Mouse (Mus musculus) mouse trophoblast stem cell (cell line): ENCODE measurements around the gene Ano1.

ENCODE experiments used
- in situ Hi-C, 2 experiments: fragments of 300-500 bp; cut with MseI, MboI; formaldehyde crosslinking; loops; 2 replicates in 1 of 2; 3 replicates in 1 of 2; pipeline ENCODE4 v1.15.1; 2025

Gene Ano1

GRCm38 (mm10) chr7:144545231-144545630, 206.5 kb downstream of the Ano1 start:
- in situ Hi-C loops = no loop called here

- in situ Hi-C loops = no loop called here
These were observed 210.4 kb downstream of the Ano1 start for GRCm38 (mm10) chr7:144541351-144541750.

DNA sequence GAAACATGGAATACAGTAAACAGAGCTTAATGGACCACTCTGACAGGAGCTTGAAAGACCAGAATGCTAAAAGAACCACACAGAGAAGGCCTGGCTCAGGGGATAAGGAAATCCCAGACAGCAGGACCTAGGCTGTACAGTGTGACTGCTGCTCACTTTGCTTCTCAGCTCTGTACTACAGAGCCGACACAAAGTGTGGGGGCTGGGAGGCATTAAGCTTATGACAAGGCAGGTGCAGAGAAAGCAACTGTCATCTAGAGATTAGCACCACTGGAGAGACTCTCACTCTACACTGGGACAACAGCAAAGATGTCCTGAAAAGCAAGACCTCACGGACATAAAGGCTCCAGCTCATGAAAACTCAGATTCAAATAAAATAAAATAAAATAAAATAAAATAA, 212.6 kb downstream of the Ano1 start:
- in situ Hi-C loops = no loop called here
